Mouse (Mus musculus): Measurements from ENCODE around the gene Asb10. TPM values are rescaled to one million over a fixed set of nuclear protein-coding genes. Genes with fewer than 3 reads are reported as not detected.
"Not testable (repeated sequence)": the region's sequence is repeated elsewhere in the genome, so short reads cannot be mapped to it uniquely, and the experiment has no call there.

Gene Asb10
- polyA plus RNA-seq (2012; rRNA removed), result 0.42 and 0.62 TPM in 2 replicates

GRCm38 (mm10) chr5:24540387-24541143 is at the start of gene Asb10:
TSS of gene Asb10 (minus strand) at chr5:24540978.
- peak in 1 of 2 experiments; percentile 51 for DNase-seq (ENCODE audit: extremely low spot score in 1 of 2, low spot score in 1 of 2)

GRCm38 (mm10) chr5:24589511-24590500 is 49.0 kb upstream of the Asb10 start:
- DNase-seq (ENCODE audit: extremely low spot score in 1 of 2, low spot score in 1 of 2), result no peak

GRCm38 (mm10) chr5:24587200-24587577 is 46.4 kb upstream of the Asb10 start:
- peak in 1 of 2 experiments; percentile 69 for DNase-seq (ENCODE audit: extremely low spot score in 1 of 2, low spot score in 1 of 2)

- peak; percentile 71 to 84 for DNase-seq (ENCODE audit: extremely low spot score in 1 of 2, low spot score in 1 of 2)
Measured at GRCm38 (mm10) chr5:24586547-24587199, 45.9 kb upstream of the Asb10 start, which contains the start of gene Chpf2. TSS of gene Chpf2 (plus strand) at chr5:24586741.

- no peak for DNase-seq (ENCODE audit: extremely low spot score in 1 of 2, low spot score in 1 of 2)
Measured at GRCm38 (mm10) chr5:24586106-24586505, 45.3 kb upstream of the Asb10 start.

GRCm38 (mm10) chr5:24578109-24578963 is 37.6 kb upstream of the Asb10 start:
- DNase-seq (ENCODE audit: extremely low spot score in 1 of 2, low spot score in 1 of 2), result no peak

- peak; percentile 100 for DNase-seq (ENCODE audit: extremely low spot score in 1 of 2, low spot score in 1 of 2)
Measured at GRCm38 (mm10) chr5:24577183-24577929, 36.6 kb upstream of the Asb10 start, which contains the start of gene Abcf2. TSS of gene Abcf2 (minus strand) at chr5:24577467.

- no peak for DNase-seq (ENCODE audit: extremely low spot score in 1 of 2, low spot score in 1 of 2)
Measured at GRCm38 (mm10) chr5:24576801-24577182, 36.0 kb upstream of the Asb10 start.

GRCm38 (mm10) chr5:24575948-24576347 is 35.2 kb upstream of the Asb10 start:
- DNase-seq (ENCODE audit: extremely low spot score in 1 of 2, low spot score in 1 of 2), result no peak

GRCm38 (mm10) chr5:24556709-24557108 is 15.9 kb upstream of the Asb10 start, which contains the start of gene 4931409K22Rik:
TSS of gene 4931409K22Rik (minus strand) at chr5:24556809.
- DNase-seq (ENCODE audit: extremely low spot score in 1 of 2, low spot score in 1 of 2), result no peak

- not testable (repeated sequence) for DNase-seq (ENCODE audit: extremely low spot score in 1 of 2, low spot score in 1 of 2)
Measured at GRCm38 (mm10) chr5:24555335-24555734, 14.6 kb upstream of the Asb10 start.

GRCm38 (mm10) chr5:24553621-24554244 is 13.0 kb upstream of the Asb10 start:
- DNase-seq (ENCODE audit: extremely low spot score in 1 of 2, low spot score in 1 of 2), result no peak

GRCm38 (mm10) chr5:24551317-24551688 is 10.5 kb upstream of the Asb10 start:
- no peak for DNase-seq (ENCODE audit: extremely low spot score in 1 of 2, low spot score in 1 of 2)

- peak in 1 of 2 experiments; percentile 73 for DNase-seq (ENCODE audit: extremely low spot score in 1 of 2, low spot score in 1 of 2)
Measured at GRCm38 (mm10) chr5:24550598-24551316, 10.0 kb upstream of the Asb10 start.

GRCm38 (mm10) chr5:24542643-24543042 is 1.9 kb upstream of the Asb10 start:
- DNase-seq (ENCODE audit: extremely low spot score in 1 of 2, low spot score in 1 of 2), result no peak

GRCm38 (mm10) chr5:24541144-24541569 is 379 bp upstream of the Asb10 start:
- no peak for DNase-seq (ENCODE audit: extremely low spot score in 1 of 2, low spot score in 1 of 2)

GRCm38 (mm10) chr5:24539571-24540296 is 1.0 kb downstream of the Asb10 start:
- no peak for DNase-seq (ENCODE audit: extremely low spot score in 1 of 2, low spot score in 1 of 2)
